Mouse (Mus musculus): Measurements from ENCODE around the gene Aknad1. TPM values are rescaled to one million over a fixed set of nuclear protein-coding genes. Genes with fewer than 3 reads are reported as not detected.

Aknad1 gene
- polyA plus RNA-seq, 1 experiment: 16.9 TPM

- no peak overlapping the region for H3K27ac ChIP-seq (ENCODE audit: control insufficient read depth, insufficient read depth, low read depth, low read length)
- no peaks in the 10 kb centered on the region for H3K27me3 ChIP-seq (ENCODE audit: control insufficient read depth, insufficient read depth, low read length)
- H3K36me3 ChIP-seq (ENCODE audit: control insufficient read depth, insufficient read depth, low read length): no peaks in the 10 kb centered on the region
- TF ChIP-seq POLR2A (IDR thresholded peaks at IDR 0.05; ENCODE audit: control insufficient read depth, low read depth, low read length) (no peak), CTCF (IDR thresholded peaks at IDR 0.05; ENCODE audit: control insufficient read depth, insufficient read depth, insufficient replicate concordance, low read depth, low read length) (no peak)
- no peaks in the 10 kb centered on the region for H3K4me1 ChIP-seq (ENCODE audit: control insufficient read depth, insufficient read depth, low read length)
- no peak overlapping the region for H3K4me3 ChIP-seq (ENCODE audit: control insufficient read depth, low read depth, low read length)
Observed at GRCm38 (mm10) chr3:108751061-108751460, 11.6 kb downstream of the Aknad1 start.

GRCm38 (mm10) chr3:108751691-108752090, 12.2 kb downstream of the Aknad1 start:
- no peaks in the 10 kb centered on the region for H3K36me3 ChIP-seq (ENCODE audit: control insufficient read depth, insufficient read depth, low read length)
- no peak overlapping the region for H3K4me3 ChIP-seq (ENCODE audit: control insufficient read depth, low read depth, low read length)
- H3K27me3 ChIP-seq (ENCODE audit: control insufficient read depth, insufficient read depth, low read length): no peaks in the 10 kb centered on the region
- no peaks in the 10 kb centered on the region for H3K4me1 ChIP-seq (ENCODE audit: control insufficient read depth, insufficient read depth, low read length)
- TF ChIP-seq POLR2A (IDR thresholded peaks at IDR 0.05; ENCODE audit: control insufficient read depth, low read depth, low read length) (no peak), CTCF (IDR thresholded peaks at IDR 0.05; ENCODE audit: control insufficient read depth, insufficient read depth, insufficient replicate concordance, low read depth, low read length) (no peak)
- H3K27ac ChIP-seq (ENCODE audit: control insufficient read depth, insufficient read depth, low read depth, low read length): no peak overlapping the region

- TF ChIP-seq POLR2A (IDR thresholded peaks at IDR 0.05; ENCODE audit: control insufficient read depth, low read depth, low read length) (no peak), CTCF (IDR thresholded peaks at IDR 0.05; ENCODE audit: control insufficient read depth, insufficient read depth, insufficient replicate concordance, low read depth, low read length) (no peak)
- H3K4me1 ChIP-seq (ENCODE audit: control insufficient read depth, insufficient read depth, low read length): no peaks in the 10 kb centered on the region
- no peaks in the 10 kb centered on the region for H3K27me3 ChIP-seq (ENCODE audit: control insufficient read depth, insufficient read depth, low read length)
- no peak overlapping the region for H3K27ac ChIP-seq (ENCODE audit: control insufficient read depth, insufficient read depth, low read depth, low read length)
- H3K36me3 ChIP-seq (ENCODE audit: control insufficient read depth, insufficient read depth, low read length): no peaks in the 10 kb centered on the region
- H3K4me3 ChIP-seq (ENCODE audit: control insufficient read depth, low read depth, low read length): no peak overlapping the region
Observed at GRCm38 (mm10) chr3:108754541-108754940, 15.1 kb downstream of the Aknad1 start.

- TF ChIP-seq CTCF (IDR thresholded peaks at IDR 0.05; ENCODE audit: control insufficient read depth, insufficient read depth, insufficient replicate concordance, low read depth, low read length): no peak
- Histone ChIP-seq H3K27me3 (ENCODE audit: control insufficient read depth, insufficient read depth, low read length) (no peaks in the 10 kb centered on the region), H3K4me3 (ENCODE audit: control insufficient read depth, low read depth, low read length) (no peak overlapping the region), H3K4me1 (ENCODE audit: control insufficient read depth, insufficient read depth, low read length) (no peaks in the 10 kb centered on the region), H3K36me3 (ENCODE audit: control insufficient read depth, insufficient read depth, low read length) (no peaks in the 10 kb centered on the region), H3K27ac (ENCODE audit: control insufficient read depth, insufficient read depth, low read depth, low read length) (no peak overlapping the region)
Observed at GRCm38 (mm10) chr3:108755542-108755941, 16.1 kb downstream of the Aknad1 start.

DNA sequence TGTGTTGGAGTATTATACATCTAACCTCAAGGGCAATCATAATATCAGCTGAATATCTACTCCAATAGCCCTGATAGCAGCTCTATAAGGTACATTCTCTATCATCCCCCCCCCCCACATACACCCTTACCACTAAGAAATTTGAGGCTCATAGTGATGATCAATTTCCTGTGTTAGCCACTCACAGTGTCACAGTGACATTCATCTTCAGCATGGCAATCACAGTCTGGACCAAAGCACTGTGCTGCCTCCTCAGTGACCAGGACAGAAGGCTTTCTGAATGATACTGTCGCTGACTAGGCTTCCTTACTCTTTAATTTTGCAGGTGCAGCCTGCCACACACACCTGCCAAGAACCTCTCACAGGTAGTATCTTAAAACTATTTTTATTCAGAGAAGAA, 16.7 kb downstream of the Aknad1 start:
- no peaks in the 10 kb centered on the region for H3K36me3 ChIP-seq (ENCODE audit: control insufficient read depth, insufficient read depth, low read length)
- no peak overlapping the region for H3K4me3 ChIP-seq (ENCODE audit: control insufficient read depth, low read depth, low read length)
- H3K4me1 ChIP-seq (ENCODE audit: control insufficient read depth, insufficient read depth, low read length): no peaks in the 10 kb centered on the region
- no peaks in the 10 kb centered on the region for H3K27me3 ChIP-seq (ENCODE audit: control insufficient read depth, insufficient read depth, low read length)
- H3K27ac ChIP-seq (ENCODE audit: control insufficient read depth, insufficient read depth, low read depth, low read length): no peak overlapping the region
- TF ChIP-seq CTCF (IDR thresholded peaks at IDR 0.05; ENCODE audit: control insufficient read depth, insufficient read depth, insufficient replicate concordance, low read depth, low read length) (no peak), POLR2A (IDR thresholded peaks at IDR 0.05; ENCODE audit: control insufficient read depth, low read depth, low read length) (no peak)

DNA sequence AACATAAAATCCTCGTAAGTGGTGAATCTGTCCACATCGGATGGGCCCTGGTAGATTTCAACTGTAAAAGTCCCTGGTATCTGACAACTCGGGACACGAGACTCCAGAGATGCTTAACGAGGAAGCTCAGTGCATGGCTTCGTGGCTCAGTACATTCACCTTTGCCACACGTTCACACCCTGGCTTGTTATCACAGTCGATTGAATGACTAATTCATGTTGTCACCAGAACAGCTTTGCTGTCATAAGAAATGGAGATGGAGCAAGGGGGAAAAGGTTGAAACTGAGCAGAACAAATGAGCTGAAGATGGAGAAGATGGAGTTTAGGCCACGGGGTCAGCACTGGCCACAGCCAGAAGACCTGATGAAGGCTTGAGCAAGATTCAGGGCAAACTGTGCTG, 18.1 kb downstream of the Aknad1 start:
- H3K4me1 ChIP-seq (ENCODE audit: control insufficient read depth, insufficient read depth, low read length): no peaks in the 10 kb centered on the region
- no peaks in the 10 kb centered on the region for H3K27me3 ChIP-seq (ENCODE audit: control insufficient read depth, insufficient read depth, low read length)
- TF ChIP-seq POLR2A (IDR thresholded peaks at IDR 0.05; ENCODE audit: control insufficient read depth, low read depth, low read length) (no peak), CTCF (IDR thresholded peaks at IDR 0.05; ENCODE audit: control insufficient read depth, insufficient read depth, insufficient replicate concordance, low read depth, low read length) (no peak)
- no peak overlapping the region for H3K27ac ChIP-seq (ENCODE audit: control insufficient read depth, insufficient read depth, low read depth, low read length)
- H3K4me3 ChIP-seq (ENCODE audit: control insufficient read depth, low read depth, low read length): no peak overlapping the region
- H3K36me3 ChIP-seq (ENCODE audit: control insufficient read depth, insufficient read depth, low read length): no peaks in the 10 kb centered on the region

GRCm38 (mm10) chr3:108759566-108760420, 20.3 kb downstream of the Aknad1 start:
- no peak for TF ChIP-seq POLR2A (IDR thresholded peaks at IDR 0.05; ENCODE audit: control insufficient read depth, low read depth, low read length)
- TF ChIP-seq CTCF (IDR thresholded peaks at IDR 0.05; ENCODE audit: control insufficient read depth, insufficient read depth, insufficient replicate concordance, low read depth, low read length): no peak
- Histone ChIP-seq H3K4me1 (ENCODE audit: control insufficient read depth, insufficient read depth, low read length) (no peaks in the 10 kb centered on the region), H3K27me3 (ENCODE audit: control insufficient read depth, insufficient read depth, low read length) (no peaks in the 10 kb centered on the region), H3K36me3 (ENCODE audit: control insufficient read depth, insufficient read depth, low read length) (no peaks in the 10 kb centered on the region), H3K4me3 (ENCODE audit: control insufficient read depth, low read depth, low read length) (no peak overlapping the region), H3K27ac (ENCODE audit: control insufficient read depth, insufficient read depth, low read depth, low read length) (no peak overlapping the region)
